In genomic region chr4:148627246-148627645, GRCm38 (mm10) we compare ENCODE assay signal across 9 mouse cellular contexts. TPM values are rescaled to one million over a fixed set of nuclear protein-coding genes. Genes with fewer than 3 reads are reported as not detected.
DNase-seq lines count a peak whose midpoint lies in the region; ATAC-seq lines count a peak whose summit lies in the region.
"Had no signal": no experiment of that assay in that cellular context is flagged by ENCODE, and none has a peak within 500 bp of the region (broad histone marks: within the 10 kb centered on the region; RNA-seq: fewer than 3 reads in every experiment).

No protein-coding gene starts in this region.

- peak overlapping the region; percentile 32; the same call in 1 of the 2 replicates for H3K27ac ChIP-seq in heart, embryonic 16.5 days (ENCODE audit: low read length)
- H3K27ac ChIP-seq in brown adipose tissue, adult 24 weeks (replicated peaks; ENCODE audit: low read depth, low read length): 0 out of 2 replicates have a peak overlapping the region, but pooled peaks have one; percentile 25
- H3K27ac ChIP-seq in hindbrain, embryonic 15.5 days (replicated peaks): peak overlapping the region; percentile 96
- no peak overlapping the region for H3K27ac ChIP-seq in midbrain, embryonic 13.5 days

- DNase-seq in heart, adult 11 months: no peak
- DNase-seq in natural killer cell, adult 2 months (ENCODE audit: low spot score in 2 of 2): no peak
- no peak for DNase-seq in cerebellum, postnatal 25 days

- 66% methylated on average over 3 of the region's 3 CpGs for WGBS in heart, embryonic 16.5 days
- WGBS in hindbrain, embryonic 15.5 days: 65% methylated on average over 3 of the region's 3 CpGs
- 65% methylated on average over 3 of the region's 3 CpGs for WGBS in midbrain, embryonic 13.5 days

- H3K36me3 ChIP-seq in heart, embryonic 16.5 days (ENCODE audit: control insufficient read depth, insufficient read depth): peaks cover 28% of the 10 kb centered on the region
- peaks cover 26% of the 10 kb centered on the region for H3K36me3 ChIP-seq in hindbrain, embryonic 15.5 days
- H3K36me3 ChIP-seq in midbrain, embryonic 13.5 days: peaks cover 29% of the 10 kb centered on the region

- no peaks in the 10 kb centered on the region for H3K27me3 ChIP-seq in heart, embryonic 16.5 days (ENCODE audit: control insufficient read depth, insufficient read depth, low read length)
- H3K27me3 ChIP-seq in hindbrain, embryonic 15.5 days: no peaks in the 10 kb centered on the region
- no peaks in the 10 kb centered on the region for H3K27me3 ChIP-seq in midbrain, embryonic 13.5 days

- H3K4me3 ChIP-seq in heart, embryonic 16.5 days (ENCODE audit: low read length): peak overlapping the region; percentile 99
- peak overlapping the region; percentile 30 for H3K4me3 ChIP-seq in brown adipose tissue, adult 24 weeks (ENCODE audit: insufficient read depth, low read depth, low read length)
- H3K4me3 ChIP-seq in hindbrain, embryonic 15.5 days: peak overlapping the region; percentile 94
- peak overlapping the region; percentile 98 for H3K4me3 ChIP-seq in midbrain, embryonic 13.5 days (replicated peaks)

- no peaks in the 10 kb centered on the region for H3K9me3 ChIP-seq in heart, embryonic 16.5 days (replicated peaks; ENCODE audit: control insufficient read depth, low read length)
- H3K9me3 ChIP-seq in hindbrain, embryonic 15.5 days: no peaks in the 10 kb centered on the region
- no peaks in the 10 kb centered on the region for H3K9me3 ChIP-seq in midbrain, embryonic 13.5 days
- H3K9me3 ChIP-seq: G1E had no signal

- H3K4me1 ChIP-seq in heart, embryonic 16.5 days (ENCODE audit: control insufficient read depth, insufficient read depth, low read length): peaks cover 23% of the 10 kb centered on the region
- H3K4me1 ChIP-seq in brown adipose tissue, adult 24 weeks (ENCODE audit: control insufficient read depth, insufficient read depth, insufficient read length, low read length): peaks cover 9% of the 10 kb centered on the region
- H3K4me1 ChIP-seq in hindbrain, embryonic 15.5 days (replicated peaks): peaks cover 32% of the 10 kb centered on the region
- peaks cover 32% of the 10 kb centered on the region for H3K4me1 ChIP-seq in midbrain, embryonic 13.5 days (replicated peaks)

- ATAC-seq in heart, embryonic 16.5 days (replicated peaks; ENCODE audit: extremely low read depth, insufficient read depth, low FRiP score): no peak
- ATAC-seq in hindbrain, embryonic 15.5 days (ENCODE audit: low FRiP score, low read depth): peak; percentile 55
- peak; percentile 43 for ATAC-seq in midbrain, embryonic 13.5 days
- no peak for ATAC-seq in megakaryocyte progenitor cell, adult 5-6 weeks (replicated peaks; ENCODE audit: poor library complexity)

- peak overlapping the region; percentile 62 for H3K4me2 ChIP-seq in heart, embryonic 16.5 days (ENCODE audit: low read depth, low read length)
- H3K4me2 ChIP-seq in hindbrain, embryonic 15.5 days: peak overlapping the region; percentile 87
- H3K4me2 ChIP-seq in midbrain, embryonic 13.5 days (replicated peaks): peak overlapping the region; percentile 85

- H3K9ac ChIP-seq in heart, embryonic 16.5 days (ENCODE audit: low read length): peak overlapping the region; percentile 100
- peak overlapping the region; percentile 96 for H3K9ac ChIP-seq in hindbrain, embryonic 15.5 days
- H3K9ac ChIP-seq in midbrain, embryonic 13.5 days (replicated peaks): peak overlapping the region; percentile 100

RNA-seq across cellular contexts. Expression of gene Tardbp, which starts 0.4 kb away (rescaled TPM):
- polyA plus RNA-seq in heart, embryonic 16.5 days (2015; fragmentation: Nextera tagmentation; extraction: Ambion mirVana): 171 and 194 TPM in 2 replicates
- 132 and 193 TPM in 2 replicates for polyA plus RNA-seq in brown adipose tissue, adult 24 weeks (2012; ENCODE audit: insufficient read depth, insufficient read length, missing spikeins)
- polyA plus RNA-seq in hindbrain, embryonic 15.5 days (2015; fragmentation: Nextera tagmentation; extraction: Ambion mirVana): 167 and 192 TPM in 2 replicates
- 283 and 292 TPM in 2 replicates for polyA plus RNA-seq in midbrain, embryonic 13.5 days (2015; fragmentation: Nextera tagmentation; extraction: Ambion mirVana)
- 300 and 381 TPM in 2 replicates for total RNA-seq in megakaryocyte progenitor cell, adult 5-6 weeks (2015)
- 512 and 640 TPM in 2 replicates for total RNA-seq in megakaryocyte progenitor cell, adult 5-6 weeks (2017)

RNA-seq across cellular contexts. Expression of gene Gm572, which starts 15.9 kb away (rescaled TPM):
- 0.11 and 0.41 TPM in 2 replicates for polyA plus RNA-seq in heart, embryonic 16.5 days (2015; fragmentation: Nextera tagmentation; extraction: Ambion mirVana)
- polyA plus RNA-seq in brown adipose tissue, adult 24 weeks (2012; ENCODE audit: insufficient read depth, insufficient read length, missing spikeins): not detected in 2 replicates
- not detected in 2 replicates for polyA plus RNA-seq in hindbrain, embryonic 15.5 days (2015; fragmentation: Nextera tagmentation; extraction: Ambion mirVana)
- not detected in 2 replicates for polyA plus RNA-seq in midbrain, embryonic 13.5 days (2015; fragmentation: Nextera tagmentation; extraction: Ambion mirVana)
- total RNA-seq in megakaryocyte progenitor cell, adult 5-6 weeks (2015): not detected in 2 replicates
- not detected in 2 replicates for total RNA-seq in megakaryocyte progenitor cell, adult 5-6 weeks (2017)
- total RNA-seq: G1E had no signal
- polyA plus RNA-seq: G1E had no signal

RNA-seq across cellular contexts. Expression of gene Masp2, which starts 24.9 kb away (rescaled TPM):
- 0.34 and 0.45 TPM in 2 replicates for polyA plus RNA-seq in heart, embryonic 16.5 days (2015; fragmentation: Nextera tagmentation; extraction: Ambion mirVana)
- not detected in 2 replicates for polyA plus RNA-seq in brown adipose tissue, adult 24 weeks (2012; ENCODE audit: insufficient read depth, insufficient read length, missing spikeins)
- polyA plus RNA-seq in hindbrain, embryonic 15.5 days (2015; fragmentation: Nextera tagmentation; extraction: Ambion mirVana): 0.43 and 1.2 TPM in 2 replicates
- polyA plus RNA-seq in midbrain, embryonic 13.5 days (2015; fragmentation: Nextera tagmentation; extraction: Ambion mirVana): 0.35 and 0.46 TPM in 2 replicates
- total RNA-seq in megakaryocyte progenitor cell, adult 5-6 weeks (2015): not detected in 2 replicates
- total RNA-seq in megakaryocyte progenitor cell, adult 5-6 weeks (2017): 0.04 TPM in 1 of 2 replicates, not detected in the other

RNA-seq across cellular contexts. Expression of gene Srm, which starts 35.9 kb away (rescaled TPM):
- polyA plus RNA-seq in heart, embryonic 16.5 days (2015; fragmentation: Nextera tagmentation; extraction: Ambion mirVana): 91.9 and 99.5 TPM in 2 replicates
- polyA plus RNA-seq in brown adipose tissue, adult 24 weeks (2012; ENCODE audit: insufficient read depth, insufficient read length, missing spikeins): 21.4 and 25.8 TPM in 2 replicates
- 181 and 194 TPM in 2 replicates for polyA plus RNA-seq in hindbrain, embryonic 15.5 days (2015; fragmentation: Nextera tagmentation; extraction: Ambion mirVana)
- polyA plus RNA-seq in midbrain, embryonic 13.5 days (2015; fragmentation: Nextera tagmentation; extraction: Ambion mirVana): 116 and 128 TPM in 2 replicates
- total RNA-seq in megakaryocyte progenitor cell, adult 5-6 weeks (2015): 228 and 250 TPM in 2 replicates
- total RNA-seq in megakaryocyte progenitor cell, adult 5-6 weeks (2017): 55.7 and 60.8 TPM in 2 replicates

Comparison
In these comparisons a context has a peak if more than half of its experiments do, and no peak if none do; other contexts are left out.
1. ATAC-seq: peak in hindbrain, embryonic 15.5 days (single experiment) and midbrain, embryonic 13.5 days (single experiment); none in heart, embryonic 16.5 days (single experiment) and megakaryocyte progenitor cell, adult 5-6 weeks (single experiment).
2. H3K4me3 ChIP-seq: peak in every context shown above with its lines; median percentile 99 in heart, embryonic 16.5 days; 98 in midbrain, embryonic 13.5 days; 94 in hindbrain, embryonic 15.5 days; 30 in brown adipose tissue, adult 24 weeks.
3. Peak in every context shown above with its lines, with median percentiles within 50 percentile points of each other: H3K4me2 ChIP-seq and H3K9ac ChIP-seq.